Mouse (Mus musculus): ENCODE measurements around the gene Rbpjl.

DNA sequence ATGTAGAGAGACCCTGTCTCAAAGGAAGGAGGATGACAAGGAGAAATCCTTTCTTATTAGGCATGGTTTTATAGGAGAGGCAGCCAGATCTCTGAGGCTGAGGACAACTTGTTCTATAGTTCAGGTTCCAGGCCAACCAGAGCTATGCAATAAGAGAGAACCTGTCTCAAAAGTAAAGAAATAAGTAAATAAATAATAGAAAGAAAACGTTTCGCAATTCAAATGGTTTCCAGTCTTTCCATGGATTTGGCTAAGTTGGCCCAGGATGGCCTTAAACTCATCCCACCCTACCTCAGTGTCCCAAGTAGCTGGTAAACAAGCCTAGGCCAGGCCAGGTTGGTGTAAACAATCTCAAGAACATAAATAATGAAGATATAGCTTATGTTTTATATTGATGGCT, 41.8 kb downstream of the Rbpjl start:
- TF ChIP-seq CTCF (IDR thresholded peaks at IDR 0.05; ENCODE audit: extremely low read depth, insufficient read length, insufficient replicate concordance, low read depth, low read length) (no peak), POLR2A (IDR thresholded peaks at IDR 0.05; ENCODE audit: low read depth, low read length) (no peak)
